Mouse (Mus musculus) testis, postnatal 10 days (tissue): ENCODE data around the gene Lsr.
"Not testable (repeated sequence)": the region's sequence is repeated elsewhere in the genome, so short reads cannot be mapped to it uniquely, and the experiment has no call there.

Experiments
- DNase-seq: peaks from one replicate; pipeline ENCODE4 v3.0.0; 2021; ENCODE audit warnings: low spot score

Lsr gene

GRCm38 (mm10) chr7:30962862-30963261 is 10.4 kb downstream of the Lsr start:
- DNase-seq, result no peak

GRCm38 (mm10) chr7:30959786-30960349 is 13.4 kb downstream of the Lsr start:
- no peak for DNase-seq

- no peak for DNase-seq
These were observed 14.3 kb downstream of the Lsr start for GRCm38 (mm10) chr7:30958866-30959487.

GRCm38 (mm10) chr7:30958109-30958865 is 15.0 kb downstream of the Lsr start:
- no peak for DNase-seq

- DNase-seq, result peak; percentile 95
These were observed 15.9 kb downstream of the Lsr start for GRCm38 (mm10) chr7:30957367-30957783.

GRCm38 (mm10) chr7:30956756-30957366 is 16.4 kb downstream of the Lsr start, which contains the start of gene Usf2:
TSS of gene Usf2 (minus strand) at chr7:30956803.
- DNase-seq, result peak; percentile 84

- DNase-seq, result no peak
These were observed 16.9 kb downstream of the Lsr start for GRCm38 (mm10) chr7:30956357-30956751.

GRCm38 (mm10) chr7:30955584-30956356 is 17.5 kb downstream of the Lsr start:
- DNase-seq, result peak; percentile 96

GRCm38 (mm10) chr7:30954971-30955520 is 18.2 kb downstream of the Lsr start:
- DNase-seq, result no peak

GRCm38 (mm10) chr7:30954036-30954435 is 19.2 kb downstream of the Lsr start:
- DNase-seq, result no peak

GRCm38 (mm10) chr7:30953459-30953858 is 19.8 kb downstream of the Lsr start:
- no peak for DNase-seq

- DNase-seq, result no peak
These were observed 20.6 kb downstream of the Lsr start for GRCm38 (mm10) chr7:30952441-30953265.

GRCm38 (mm10) chr7:30949902-30950301 is 23.4 kb downstream of the Lsr start:
- DNase-seq, result not testable (repeated sequence)

GRCm38 (mm10) chr7:30945876-30946275 is 27.4 kb downstream of the Lsr start:
- DNase-seq, result no peak

- not testable (repeated sequence) for DNase-seq
These were observed 27.8 kb downstream of the Lsr start for GRCm38 (mm10) chr7:30945466-30945865.

- not testable (repeated sequence) for DNase-seq
These were observed 28.6 kb downstream of the Lsr start for GRCm38 (mm10) chr7:30944706-30945105.

GRCm38 (mm10) chr7:30943909-30944635 is 29.2 kb downstream of the Lsr start, which contains the start of gene Hamp:
TSS of gene Hamp (minus strand) at chr7:30944032.
- DNase-seq, result no peak

- DNase-seq, result not testable (repeated sequence)
These were observed 30.9 kb downstream of the Lsr start for GRCm38 (mm10) chr7:30942365-30942764.

- not testable (repeated sequence) for DNase-seq
These were observed 33.2 kb downstream of the Lsr start for GRCm38 (mm10) chr7:30940070-30940469.
